Mouse (Mus musculus) liver, adult (tissue): ENCODE measurements around the gene Gm11437.

Experiments used
- GATA4 ChIP-seq: IDR thresholded peaks from 2 replicates; pipeline ENCODE4 v1.6.1; 2014; ENCODE audit warnings: mild to moderate bottlenecking, low read length; ENCODE audit not compliant: insufficient replicate concordance

The Gm11437 gene

GRCm38 (mm10) chr11:84164561-84164960 is 2.7 kb downstream of the Gm11437 start:
- no peak for TF ChIP-seq GATA4

GRCm38 (mm10) chr11:84164123-84164522 is 3.2 kb downstream of the Gm11437 start:
- TF ChIP-seq GATA4 = no peak

- no peak for TF ChIP-seq GATA4
Measured at GRCm38 (mm10) chr11:84156535-84157262, 10.6 kb downstream of the Gm11437 start.

GRCm38 (mm10) chr11:84150884-84151283 is 16.4 kb downstream of the Gm11437 start:
- TF ChIP-seq GATA4 = no peak

- TF ChIP-seq GATA4 = peak; percentile 24; the same call in 1 of the 2 replicates
Measured at GRCm38 (mm10) chr11:84146081-84146480, 21.2 kb downstream of the Gm11437 start.

- TF ChIP-seq GATA4 = no peak
Measured at GRCm38 (mm10) chr11:84145201-84145798, 22.0 kb downstream of the Gm11437 start.

- TF ChIP-seq GATA4 = no peak
Measured at GRCm38 (mm10) chr11:84141752-84142151, 25.5 kb downstream of the Gm11437 start.

- TF ChIP-seq GATA4 = no peak
Measured at GRCm38 (mm10) chr11:84136453-84136852, 30.8 kb downstream of the Gm11437 start.

- no peak for TF ChIP-seq GATA4
Measured at GRCm38 (mm10) chr11:84134331-84134860, 32.9 kb downstream of the Gm11437 start.

- TF ChIP-seq GATA4 = no peak
Measured at GRCm38 (mm10) chr11:84129799-84130185, 37.5 kb downstream of the Gm11437 start.

GRCm38 (mm10) chr11:84128943-84129798 is 38.1 kb downstream of the Gm11437 start, which contains the start of the genes Tada2a and Acaca:
Tada2a (minus strand) TSS chr11:84129600.
Acaca (plus strand) TSS chr11:84129672.
- TF ChIP-seq GATA4 = no peak

GRCm38 (mm10) chr11:84127977-84128376 is 39.3 kb downstream of the Gm11437 start:
- no peak for TF ChIP-seq GATA4

- TF ChIP-seq GATA4 = no peak
Measured at GRCm38 (mm10) chr11:84121051-84121956, 46.0 kb downstream of the Gm11437 start.

GRCm38 (mm10) chr11:84117431-84117830 is 49.8 kb downstream of the Gm11437 start:
- TF ChIP-seq GATA4 = no peak
